Mouse (Mus musculus) hindbrain, embryonic 15.5 days (tissue): ENCODE data around the gene Cavin3. TPM values are rescaled to one million over a fixed set of nuclear protein-coding genes. Genes with fewer than 3 reads are reported as not detected.
A peak's percentile ranks its signal among the peaks of the same experiment; 100 is the strongest.

Experiments
- ATAC-seq: fragments of 200-750 bp; cut with Nextera tagmentation; 2 replicates; pipeline ENCODE4 v1.8.0; 2017; ENCODE audit warnings: low read depth, moderate number of reproducible peaks, moderate TSS enrichment; ENCODE audit not compliant: low FRiP score
- H3K27ac ChIP-seq: fragments of 300-500 bp; sonication (generic); replicated peaks from 2 replicates; pipeline ENCODE4 v1.5.1; 2015; ENCODE audit warnings: mild to moderate bottlenecking, inconsistent platforms
- H3K27me3 ChIP-seq: fragments of 300-500 bp; sonication (generic); 2 replicates; pipeline ENCODE4 v1.6.1; 2015; ENCODE audit warnings: control low read depth, inconsistent platforms
- H3K36me3 ChIP-seq: fragments of 300-500 bp; sonication (generic); 2 replicates; pipeline ENCODE4 v1.6.1; 2015; ENCODE audit warnings: control low read depth, inconsistent platforms
- H3K4me1 ChIP-seq: fragments of 300-500 bp; sonication (generic); replicated peaks from 2 replicates; pipeline ENCODE4 v1.6.1; 2015; ENCODE audit warnings: control low read depth, inconsistent platforms
- H3K4me2 ChIP-seq: fragments of 300-500 bp; sonication (generic); 2 replicates; pipeline ENCODE4 v1.6.1; 2015; ENCODE audit warnings: moderate library complexity, mild to moderate bottlenecking, inconsistent platforms
- H3K4me3 ChIP-seq: fragments of 300-500 bp; sonication (generic); 2 replicates; pipeline ENCODE4 v1.5.1; 2015; ENCODE audit warnings: mild to moderate bottlenecking, inconsistent platforms
- H3K9ac ChIP-seq: fragments of 300-500 bp; sonication (generic); 2 replicates; pipeline ENCODE4 v1.6.1; 2015; ENCODE audit warnings: inconsistent platforms
- H3K9me3 ChIP-seq: fragments of 300-500 bp; sonication (generic); 2 replicates; pipeline ENCODE4 v1.6.1; 2016; ENCODE audit warnings: control low read depth, inconsistent platforms
- WGBS: fragments of 180-500 bp; shearing (Covaris S2); methylation state at CpG from one replicate; pipeline ENCODE4 v1.1.7; 2015; 5-methylcytosine and 5-hydroxymethylcytosine counted together
- polyA plus RNA-seq: library from polyadenylated mRNA; unstranded; fragments of >200 nt; fragmentation: Nextera tagmentation; extraction: Ambion mirVana; gene quantifications from 2 replicates; pipeline ENCODE4 v1.2.1, GENCODE M21; 2015

The Cavin3 gene
- polyA plus RNA-seq = 37.6 and 41.2 TPM in 2 replicates

DNA sequence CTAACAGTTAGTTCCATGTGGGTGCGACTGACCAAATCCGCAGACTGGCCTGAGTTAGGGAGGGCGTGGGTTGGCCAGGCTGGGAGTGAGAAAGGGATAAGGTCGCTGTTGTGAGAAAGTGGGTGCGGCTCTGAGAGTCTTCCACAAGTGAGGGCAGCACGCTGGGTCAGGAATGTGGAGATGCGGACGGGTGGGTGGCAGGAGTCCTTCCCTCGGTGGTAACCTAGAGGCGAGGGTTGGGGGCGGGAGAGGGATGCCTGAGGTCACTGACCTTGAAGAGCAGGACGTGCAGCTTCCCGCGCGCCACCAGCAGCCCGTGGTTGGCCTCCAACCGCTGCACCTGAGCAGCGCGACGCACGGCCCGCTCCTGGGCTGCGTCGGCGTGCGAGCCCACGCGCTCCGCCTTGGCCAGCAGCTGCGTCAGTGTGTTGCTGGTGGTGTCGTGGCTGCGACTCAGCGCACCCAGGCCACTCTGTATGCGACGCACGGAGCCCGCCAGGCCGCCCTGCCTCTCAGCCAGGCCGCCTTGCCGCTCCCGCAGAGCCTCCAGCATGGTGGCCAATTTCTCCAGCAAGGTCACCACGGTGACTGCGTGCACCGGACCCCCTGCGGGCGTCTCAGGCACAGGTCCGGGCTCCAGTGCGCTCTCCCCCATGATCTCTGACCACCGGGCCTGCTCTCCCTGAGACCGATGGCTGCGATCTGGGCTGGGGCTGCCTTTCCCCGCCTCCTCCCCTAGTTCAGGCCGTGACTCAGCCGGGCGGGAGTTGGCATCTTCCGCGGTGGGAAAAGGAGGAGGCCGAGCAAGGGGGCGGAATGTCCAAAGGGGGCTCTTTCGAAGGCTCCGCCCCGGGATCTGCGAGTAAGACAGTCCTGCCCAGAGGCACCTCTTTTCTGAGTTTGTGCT, at the start of gene Cavin3:
Cavin3 (minus strand) TSS at position 796 of the 907 bp plus-strand sequence.
- 3% methylated on average over 63 of the region's 63 CpGs for WGBS

DNA sequence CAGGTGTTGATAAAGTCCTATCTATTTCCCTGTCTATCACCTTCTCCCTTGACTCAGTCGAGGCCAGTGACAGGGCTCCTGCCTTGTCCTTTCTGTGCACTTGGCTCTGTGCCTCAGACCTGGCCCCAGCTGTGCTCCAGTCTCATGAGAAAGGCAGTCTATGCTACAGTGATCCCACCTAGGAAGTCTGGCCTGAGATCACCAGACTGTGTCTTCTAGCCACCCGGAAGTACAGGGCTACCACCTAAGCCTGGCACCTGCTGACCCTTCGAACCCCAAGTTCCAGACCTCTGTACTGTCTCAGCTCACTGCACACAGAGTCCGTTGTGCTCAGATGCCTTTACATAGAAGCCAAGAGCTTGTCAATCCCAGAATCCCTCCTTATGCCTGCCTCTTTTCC, 46.0 kb upstream of the Cavin3 start:
- peak; percentile 32; the same call in 1 of the 2 replicates for ATAC-seq
- Histone ChIP-seq H3K27me3 (no peaks in the 10 kb centered on the region), H3K4me3 (no peak overlapping the region), H3K9me3 (no peaks in the 10 kb centered on the region), H3K9ac (no peak overlapping the region), H3K4me1 (no peaks in the 10 kb centered on the region), H3K36me3 (no peaks in the 10 kb centered on the region), H3K4me2 (no peak overlapping the region), H3K27ac (no peak overlapping the region)
- 80% methylated on average over 4 of the region's 4 CpGs for WGBS

More for the DNA sequence above, at the start of gene Cavin3:
- peak; percentile 89 for ATAC-seq
- Histone ChIP-seq H3K4me2 (peak within 1 kb of the TSS; percentile 89), H3K4me3 (peak within 1 kb of the TSS; percentile 50), H3K27me3 (no peaks in the 10 kb centered on the region), H3K36me3 (no peaks in the 10 kb centered on the region), H3K9ac (peak within 1 kb of the TSS; percentile 69), H3K9me3 (no peaks in the 10 kb centered on the region), H3K4me1 (peaks cover 21% of the 10 kb centered on the region), H3K27ac (peak within 1 kb of the TSS; percentile 86)

DNA sequence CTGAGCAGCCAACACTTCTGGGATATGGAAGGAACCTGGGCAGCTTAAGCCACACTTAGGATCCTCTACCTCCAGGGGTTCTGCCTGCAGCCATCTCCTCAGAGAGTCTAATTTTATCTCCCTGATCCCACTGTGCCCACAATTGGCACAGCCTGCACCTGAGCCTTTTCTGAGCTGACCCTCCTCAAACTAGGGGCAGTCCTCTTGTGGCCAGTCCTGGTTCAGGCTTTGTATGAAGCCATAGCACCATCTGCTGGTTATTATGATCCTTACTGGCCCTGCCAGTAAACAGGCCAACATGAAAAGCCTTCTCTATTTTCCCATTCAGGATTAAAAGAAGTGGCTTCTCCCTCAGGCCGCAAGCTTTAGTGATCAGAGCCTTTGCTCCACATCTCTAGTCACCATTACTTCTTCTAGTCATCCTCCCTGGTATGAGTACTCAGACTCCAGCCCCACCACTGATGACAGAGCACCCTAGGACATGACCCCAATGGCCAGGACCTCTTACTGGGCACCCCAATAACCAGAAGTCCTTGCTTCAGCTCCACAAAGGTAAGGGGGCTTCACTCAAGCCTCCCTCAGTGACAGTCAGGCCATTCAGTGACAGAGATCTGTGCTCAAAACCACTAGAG, 45.3 kb upstream of the Cavin3 start:
- H3K4me3 ChIP-seq = no peak overlapping the region
- no peaks in the 10 kb centered on the region for H3K4me1 ChIP-seq
- H3K27me3 ChIP-seq = no peaks in the 10 kb centered on the region
- no peak overlapping the region for H3K9ac ChIP-seq
- no peaks in the 10 kb centered on the region for H3K9me3 ChIP-seq
- no peak overlapping the region for H3K27ac ChIP-seq
- H3K36me3 ChIP-seq = no peaks in the 10 kb centered on the region
- 70% methylated on average over 1 of the region's 1 CpGs for WGBS
- ATAC-seq = peak; percentile 83
- H3K4me2 ChIP-seq = no peak overlapping the region

DNA sequence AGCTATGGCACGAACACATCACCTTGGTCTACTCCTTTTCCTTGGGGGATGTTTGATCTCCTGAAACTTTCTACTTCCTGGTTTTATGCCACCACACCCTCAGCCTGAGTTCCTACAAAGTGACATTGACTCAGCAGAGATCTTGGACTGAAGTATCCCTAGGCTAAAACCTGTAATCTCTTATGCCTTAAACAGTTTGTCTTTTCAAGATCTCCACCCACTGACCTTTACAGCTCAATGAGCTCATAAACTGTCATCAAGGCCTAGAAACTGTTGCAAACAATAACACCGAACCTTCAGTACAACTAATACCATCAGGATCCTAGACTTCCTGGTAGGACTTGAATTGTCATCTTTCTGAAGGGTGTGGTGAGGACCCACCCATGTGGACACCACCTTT, 42.1 kb upstream of the Cavin3 start:
- 81% methylated on average over 2 of the region's 2 CpGs for WGBS
- Histone ChIP-seq H3K27ac (no peak overlapping the region), H3K9me3 (no peaks in the 10 kb centered on the region), H3K4me3 (no peak overlapping the region), H3K4me1 (no peaks in the 10 kb centered on the region), H3K4me2 (no peak overlapping the region), H3K36me3 (no peaks in the 10 kb centered on the region), H3K9ac (no peak overlapping the region), H3K27me3 (no peaks in the 10 kb centered on the region)
- ATAC-seq = no peak

DNA sequence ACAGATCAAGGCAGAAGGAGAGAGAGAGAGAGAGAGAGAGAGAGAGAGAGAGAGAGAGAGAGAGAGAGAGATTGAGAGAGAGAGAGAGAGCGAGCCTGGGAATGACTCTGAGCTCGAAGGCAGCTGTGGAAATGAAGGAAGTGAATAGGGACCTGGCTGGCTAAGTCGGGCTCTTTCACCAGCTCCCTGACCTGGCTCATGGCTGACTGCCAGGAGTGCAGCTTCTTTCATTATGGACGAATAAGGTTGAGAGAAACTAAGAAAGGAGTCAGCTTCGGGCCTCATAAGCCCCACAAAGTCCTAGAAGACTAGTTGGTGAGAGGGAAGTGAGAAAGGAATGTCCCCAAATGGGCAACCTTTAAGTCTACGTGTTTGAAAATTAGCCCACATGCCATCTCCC, 38.1 kb upstream of the Cavin3 start:
- Histone ChIP-seq H3K27ac (no peak overlapping the region), H3K36me3 (no peaks in the 10 kb centered on the region), H3K9me3 (no peaks in the 10 kb centered on the region), H3K27me3 (no peaks in the 10 kb centered on the region), H3K4me2 (no peak overlapping the region), H3K9ac (no peak overlapping the region), H3K4me3 (no peak overlapping the region), H3K4me1 (peaks cover 1% of the 10 kb centered on the region; the same call in 1 of the 2 replicates)
- WGBS = 59% methylated on average over 6 of the region's 6 CpGs
- no peak for ATAC-seq

DNA sequence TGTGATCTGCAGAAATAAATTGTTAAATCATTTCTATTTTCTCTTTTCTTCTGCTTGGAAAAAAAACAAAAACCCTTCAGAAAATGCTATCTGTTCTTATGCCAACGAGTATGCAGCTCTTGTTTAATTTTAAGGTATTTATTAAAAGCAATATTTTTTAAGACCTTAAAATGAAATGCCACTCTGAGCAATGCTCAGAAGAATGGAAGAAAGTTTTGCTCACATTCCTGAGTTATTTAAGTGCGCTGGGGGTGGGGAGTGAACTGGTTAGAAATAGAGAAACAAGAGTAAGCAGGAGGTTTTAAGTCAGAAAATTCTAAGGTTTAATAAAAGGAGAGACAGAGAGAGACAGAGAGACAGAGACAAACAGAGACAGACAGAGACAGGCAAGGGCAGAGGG, 37.7 kb upstream of the Cavin3 start:
- peaks cover 6% of the 10 kb centered on the region for H3K4me1 ChIP-seq
- no peaks in the 10 kb centered on the region for H3K36me3 ChIP-seq
- H3K27me3 ChIP-seq = no peaks in the 10 kb centered on the region
- no peaks in the 10 kb centered on the region for H3K9me3 ChIP-seq
- ATAC-seq = no peak
- no peak overlapping the region for H3K4me3 ChIP-seq
- no peak overlapping the region for H3K27ac ChIP-seq
- no peak overlapping the region for H3K9ac ChIP-seq
- H3K4me2 ChIP-seq = no peak overlapping the region
- whole genome bisulfite sequencing = 83% methylated on average over 2 of the region's 2 CpGs

DNA sequence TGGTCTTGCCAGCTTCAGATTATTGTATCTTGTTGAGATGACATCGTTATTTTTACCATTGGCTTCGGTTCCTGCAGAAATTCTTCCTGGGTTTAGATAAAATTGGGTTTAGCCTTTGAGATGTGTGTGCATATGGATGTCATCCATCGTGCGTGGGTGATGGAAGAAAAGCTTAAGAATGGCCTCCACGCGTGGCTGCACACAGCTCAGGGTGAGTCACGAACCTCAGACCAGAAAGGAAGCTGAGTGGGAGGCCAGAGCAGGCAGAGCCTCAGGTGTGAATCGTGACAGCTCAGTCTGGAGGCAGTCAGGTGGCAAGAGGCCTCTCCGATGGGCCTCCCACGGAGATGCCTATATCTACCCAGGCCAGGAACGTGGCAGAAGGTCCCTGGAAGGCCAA, 37.2 kb upstream of the Cavin3 start:
- 69% methylated on average over 11 of the region's 11 CpGs for WGBS
- Histone ChIP-seq H3K27ac (no peak overlapping the region), H3K36me3 (no peaks in the 10 kb centered on the region), H3K27me3 (no peaks in the 10 kb centered on the region), H3K4me2 (no peak overlapping the region), H3K4me3 (no peak overlapping the region), H3K4me1 (peaks cover 8% of the 10 kb centered on the region), H3K9me3 (no peaks in the 10 kb centered on the region), H3K9ac (no peak overlapping the region)
- ATAC-seq = no peak

DNA sequence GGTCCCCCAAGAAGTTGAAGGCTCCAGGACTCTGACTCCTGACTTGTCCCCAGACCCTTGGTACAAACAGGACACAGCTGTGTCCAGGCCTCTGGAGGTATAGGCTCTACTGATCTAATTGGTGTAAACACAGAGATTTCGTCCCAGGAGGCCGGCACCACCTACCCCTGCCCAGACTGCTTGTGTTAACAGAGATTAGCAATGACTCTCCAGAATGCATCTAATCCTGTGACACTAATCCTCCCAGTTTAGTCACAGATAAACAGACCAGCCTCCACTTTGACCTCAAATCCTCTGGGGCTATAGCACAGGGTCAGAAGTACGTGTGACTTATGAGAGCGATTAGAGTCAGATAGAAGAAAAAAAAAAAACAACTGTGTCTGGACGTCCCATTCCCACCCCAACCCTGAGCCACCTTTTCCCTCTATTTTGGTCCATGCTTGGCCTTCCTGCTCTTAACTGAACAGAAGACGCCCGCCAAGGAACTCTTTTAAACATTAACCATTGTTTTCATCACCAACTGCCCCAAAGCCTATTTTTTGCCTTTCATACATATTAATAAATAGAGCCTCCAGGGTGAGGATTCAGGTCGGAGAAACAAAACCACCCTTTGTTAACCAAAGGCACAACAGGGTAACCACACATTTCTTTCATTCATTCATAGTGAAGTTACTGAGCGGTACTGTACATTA, 34.7 kb upstream of the Cavin3 start:
- no peak overlapping the region for H3K4me3 ChIP-seq
- WGBS = 48% methylated on average over 9 of the region's 9 CpGs
- no peaks in the 10 kb centered on the region for H3K9me3 ChIP-seq

DNA sequence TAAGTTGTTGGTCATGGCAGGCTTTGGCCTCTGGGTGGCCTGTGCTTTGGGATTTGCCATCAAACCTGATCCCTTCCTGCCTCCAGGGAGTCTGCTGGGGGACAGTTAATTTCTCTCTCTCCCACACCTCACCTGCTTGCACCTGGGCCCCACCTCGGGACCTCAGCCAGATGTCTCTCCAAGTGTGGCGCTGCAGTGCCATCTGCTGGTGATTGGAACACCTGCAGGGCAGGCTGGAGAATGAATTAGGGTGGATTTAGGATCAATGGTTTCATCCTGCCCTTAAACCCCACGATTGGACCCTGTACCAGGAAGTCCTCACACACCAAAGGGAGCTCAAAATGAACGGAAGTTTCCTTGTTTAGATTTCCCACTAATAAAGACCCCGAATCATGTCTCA, 33.1 kb upstream of the Cavin3 start:
- no peak overlapping the region for H3K4me3 ChIP-seq
- H3K4me2 ChIP-seq = no peak overlapping the region
- no peaks in the 10 kb centered on the region for H3K36me3 ChIP-seq
- 0 out of 2 replicates have a peak overlapping the region, but pooled peaks have one; percentile 12 for H3K27ac ChIP-seq
- WGBS = 12% methylated on average over 5 of the region's 5 CpGs
- H3K27me3 ChIP-seq = no peaks in the 10 kb centered on the region
- peak; percentile 53 for ATAC-seq
- H3K9me3 ChIP-seq = no peaks in the 10 kb centered on the region
- peaks cover 13% of the 10 kb centered on the region for H3K4me1 ChIP-seq
- H3K9ac ChIP-seq = no peak overlapping the region

More for the DNA sequence above, 34.7 kb upstream of the Cavin3 start:
- ATAC-seq = no peak
- H3K4me2 ChIP-seq = no peak overlapping the region
- H3K9ac ChIP-seq = no peak overlapping the region
- H3K36me3 ChIP-seq = no peaks in the 10 kb centered on the region
- no peak overlapping the region for H3K27ac ChIP-seq
- H3K27me3 ChIP-seq = no peaks in the 10 kb centered on the region
- peaks cover 13% of the 10 kb centered on the region for H3K4me1 ChIP-seq

DNA sequence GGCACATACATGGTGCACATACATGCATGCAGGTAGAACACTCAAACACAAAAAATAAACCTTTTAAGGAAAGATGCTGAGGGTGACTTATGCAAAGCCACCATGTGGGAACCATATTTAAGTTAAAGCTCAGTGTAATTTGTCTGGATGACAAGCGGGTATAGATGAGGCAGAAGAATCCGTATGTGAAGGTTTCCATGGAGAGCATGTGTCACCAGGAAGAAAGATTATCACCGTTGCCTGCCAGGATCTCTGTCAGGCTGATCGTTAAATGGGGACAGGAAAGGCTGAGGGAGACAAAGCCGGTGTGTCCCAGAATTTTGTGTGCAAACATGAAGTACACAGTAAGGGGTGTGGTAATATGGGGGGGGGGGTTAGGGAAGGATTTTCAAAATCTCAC, 32.5 kb upstream of the Cavin3 start:
- 43% methylated on average over 5 of the region's 5 CpGs for WGBS
- Histone ChIP-seq H3K27me3 (no peaks in the 10 kb centered on the region), H3K36me3 (no peaks in the 10 kb centered on the region), H3K4me3 (no peak overlapping the region), H3K4me2 (no peak overlapping the region), H3K27ac (peak overlapping the region; percentile 37), H3K9me3 (no peaks in the 10 kb centered on the region), H3K9ac (no peak overlapping the region), H3K4me1 (peaks cover 13% of the 10 kb centered on the region)
- ATAC-seq = peak; percentile 57; the same call in 1 of the 2 replicates

DNA sequence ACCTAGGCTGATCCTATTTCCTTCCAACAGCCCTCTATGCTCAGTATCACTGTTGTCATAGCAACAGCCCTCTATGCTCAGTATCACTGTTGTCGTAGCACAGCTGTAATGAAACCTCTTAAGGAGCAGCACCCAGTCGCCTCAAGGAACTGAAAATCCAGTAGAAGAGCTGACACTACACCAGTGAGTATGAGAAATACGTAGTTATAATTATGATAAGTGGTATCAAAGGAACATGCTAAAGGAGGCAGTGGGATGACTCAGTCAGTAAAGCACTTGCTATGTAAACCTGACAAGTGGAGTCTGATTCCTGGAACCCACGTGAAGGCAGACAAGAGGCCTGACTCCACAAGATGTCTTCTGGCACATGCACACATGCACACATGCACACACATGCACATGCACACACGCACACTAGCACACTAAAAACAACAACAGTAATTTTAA, 31.8 kb upstream of the Cavin3 start:
- no peaks in the 10 kb centered on the region for H3K9me3 ChIP-seq
- H3K9ac ChIP-seq = no peak overlapping the region
- ATAC-seq = peak; percentile 90
- WGBS = 39% methylated on average over 5 of the region's 5 CpGs
- H3K36me3 ChIP-seq = no peaks in the 10 kb centered on the region
- H3K4me3 ChIP-seq = no peak overlapping the region
- H3K27ac ChIP-seq = peak overlapping the region; percentile 37
- no peak overlapping the region for H3K4me2 ChIP-seq
- H3K4me1 ChIP-seq = peaks cover 13% of the 10 kb centered on the region
- no peaks in the 10 kb centered on the region for H3K27me3 ChIP-seq

DNA sequence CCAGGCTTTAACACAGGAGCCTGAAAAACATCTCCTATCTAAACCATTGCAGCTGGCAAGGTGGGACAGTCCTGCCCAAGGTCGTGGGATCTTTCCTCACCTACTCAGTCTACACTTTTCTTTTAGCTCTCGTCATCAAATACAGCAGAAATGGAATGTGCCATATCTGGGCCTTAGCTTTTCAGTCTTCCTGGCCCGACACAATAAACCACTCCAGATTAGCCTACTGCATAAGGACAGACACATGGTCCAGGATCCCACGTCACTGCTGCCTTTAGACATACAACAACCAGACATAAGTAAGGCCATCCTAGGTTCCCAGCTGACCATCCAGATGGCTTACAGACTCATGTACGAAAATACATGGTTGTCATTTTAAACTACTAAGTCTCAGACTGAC, 28.0 kb upstream of the Cavin3 start:
- Histone ChIP-seq H3K36me3 (no peaks in the 10 kb centered on the region), H3K4me1 (peaks cover 11% of the 10 kb centered on the region), H3K4me3 (no peak overlapping the region), H3K27ac (no peak overlapping the region), H3K4me2 (no peak overlapping the region), H3K9me3 (no peaks in the 10 kb centered on the region), H3K9ac (no peak overlapping the region), H3K27me3 (no peaks in the 10 kb centered on the region)
- WGBS = 91% methylated on average over 5 of the region's 5 CpGs
- no peak for ATAC-seq
